Mouse (Mus musculus) monocyte, adult 2 months (primary cell): ENCODE data around the gene Entpd6.

Source experiments
- DNase-seq, 2 experiments: peaks; one replicate each; pipeline ENCODE4 v3.0.0; 2022; ENCODE audit warnings: low spot score in 2 of 2, low read depth in 1 of 2

The Entpd6 gene

DNA sequence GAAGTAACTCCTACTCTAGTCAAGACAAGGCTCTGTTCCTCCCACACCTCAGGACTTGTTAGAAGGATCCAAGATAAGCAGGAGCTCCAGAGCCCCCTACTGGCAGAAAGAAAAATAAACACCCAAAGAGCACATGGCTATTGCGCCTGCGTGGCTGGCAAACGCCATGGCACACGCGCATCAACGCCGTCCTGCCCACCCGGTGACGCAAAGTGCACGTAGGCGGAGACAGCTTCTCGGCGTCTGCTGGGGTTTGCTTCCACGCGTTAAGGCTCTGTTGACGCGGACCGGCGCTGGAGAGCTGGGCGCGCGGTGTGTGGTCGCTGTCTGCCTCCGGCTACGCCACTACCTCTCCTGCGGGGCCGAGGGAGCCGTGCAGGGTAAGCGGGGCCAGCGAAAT, at the start of gene Entpd6:
Entpd6 (plus strand) TSS at position 189 of the 400 bp plus-strand sequence.
- DNase-seq, result peak; percentile 90 to 93

DNA sequence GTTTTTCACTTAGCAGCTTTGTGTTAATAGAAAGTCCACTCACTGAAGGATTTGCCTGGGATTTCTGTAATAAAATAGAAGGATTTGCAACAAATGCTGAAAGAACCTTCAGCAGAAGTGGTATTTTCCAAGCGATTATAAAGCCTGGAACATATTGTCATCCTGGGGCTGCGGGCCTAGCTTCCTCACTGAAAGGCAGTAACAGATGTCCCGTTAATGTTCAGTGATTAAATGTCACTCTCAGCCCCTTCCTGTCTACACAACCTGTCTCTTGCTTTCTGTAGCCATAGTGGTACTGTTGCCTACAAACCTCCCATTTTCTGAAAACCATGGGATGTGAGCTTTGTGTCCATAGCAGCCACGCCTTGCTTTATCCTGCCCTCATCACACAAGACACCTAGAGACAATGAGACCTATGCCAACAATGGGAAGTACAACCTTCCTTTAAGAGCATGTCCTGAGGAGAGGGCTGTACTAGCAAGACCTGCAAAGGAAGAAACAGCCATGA, 36.6 kb upstream of the Entpd6 start:
- no peak for DNase-seq

DNA sequence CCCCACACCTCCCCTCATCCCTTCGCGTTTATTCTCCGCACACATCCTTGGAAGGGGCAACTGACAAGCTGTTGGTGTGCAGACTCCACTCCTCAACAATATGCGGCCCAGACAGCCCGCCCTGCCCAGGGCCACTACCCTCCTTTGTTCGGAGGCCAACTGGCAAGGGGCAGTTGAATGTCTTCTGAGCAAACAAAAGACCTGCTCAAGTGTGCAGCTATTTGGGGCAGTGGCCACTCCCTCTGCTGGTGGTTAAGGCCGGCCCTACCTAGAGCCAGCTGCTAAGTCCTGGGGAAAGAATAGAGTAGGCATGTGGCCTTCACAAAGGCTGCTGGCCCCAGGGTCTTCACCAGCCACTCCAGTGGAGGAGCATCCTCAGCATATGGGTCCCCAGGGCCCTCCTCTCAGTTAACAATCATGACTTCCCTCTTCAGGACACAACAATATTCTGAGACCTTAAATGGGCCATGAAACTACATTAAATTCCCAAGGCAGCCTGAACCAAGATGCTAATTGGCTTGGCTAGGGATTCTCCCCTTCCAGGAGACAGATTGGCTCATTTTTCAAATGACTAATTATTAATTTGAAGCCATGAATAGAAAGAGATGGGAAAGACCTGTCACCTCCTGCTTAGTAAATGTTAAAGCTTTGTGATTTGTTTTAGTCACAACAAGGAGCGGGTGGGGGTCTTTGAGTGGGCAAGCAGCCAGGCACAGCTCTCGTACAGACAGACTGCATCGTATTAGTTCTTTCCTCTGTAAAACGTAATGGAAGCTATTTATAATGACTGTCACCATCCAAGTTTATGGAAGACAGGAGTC, 12.9 kb upstream of the Entpd6 start:
- DNase-seq, result no peak

DNA sequence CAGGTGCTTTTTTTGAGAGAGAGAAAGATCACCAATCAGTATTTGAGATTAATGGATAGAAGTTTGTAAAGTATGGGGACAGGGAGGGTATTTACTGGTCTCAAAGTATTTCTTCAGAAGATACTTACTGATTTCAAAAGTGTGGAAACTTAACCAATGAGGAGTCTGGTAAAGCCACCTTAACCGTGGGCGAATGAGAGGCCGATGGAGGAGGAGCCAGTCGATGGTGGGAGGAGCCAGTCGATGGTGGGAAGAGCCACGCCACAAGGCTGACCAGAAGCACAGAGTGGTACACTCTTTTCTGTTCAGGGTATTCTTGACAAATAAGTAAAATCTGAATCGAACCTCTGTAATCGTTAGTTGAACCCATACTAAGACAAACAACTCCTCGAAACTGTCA, 11.0 kb upstream of the Entpd6 start:
- DNase-seq, result no peak

DNA sequence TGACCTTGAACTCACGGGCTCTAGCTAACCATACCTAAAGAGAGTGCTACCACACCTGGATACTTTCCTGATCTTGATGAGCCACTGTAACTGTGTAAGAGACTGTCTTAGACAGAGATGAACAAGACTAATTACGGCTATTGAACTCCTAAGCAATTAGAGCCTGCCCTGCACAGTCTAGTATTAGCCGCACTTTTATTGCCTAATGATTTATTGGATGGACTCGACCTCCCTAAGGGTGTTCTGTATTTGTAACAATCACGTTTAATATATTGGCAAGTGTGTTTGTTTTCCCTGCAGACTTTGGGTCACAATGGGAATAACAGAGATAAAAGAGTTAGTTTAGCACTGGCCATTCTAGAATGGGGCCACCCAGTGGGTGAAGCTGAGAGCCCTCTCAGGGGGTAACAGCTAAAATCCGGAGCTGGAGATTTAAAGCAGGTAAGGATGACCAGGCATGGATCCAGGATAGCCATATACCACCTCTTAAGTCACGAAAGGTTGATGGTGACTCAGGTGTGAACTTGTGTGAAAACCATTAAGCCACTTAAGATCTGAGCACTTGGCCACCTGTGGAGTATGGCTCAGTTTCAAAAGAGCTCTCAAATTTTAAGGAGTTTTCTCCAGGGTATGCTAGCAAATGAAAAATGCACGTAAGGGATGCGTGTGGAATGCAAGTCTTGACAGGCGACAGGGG, 8.5 kb upstream of the Entpd6 start:
- DNase-seq, result no peak

DNA sequence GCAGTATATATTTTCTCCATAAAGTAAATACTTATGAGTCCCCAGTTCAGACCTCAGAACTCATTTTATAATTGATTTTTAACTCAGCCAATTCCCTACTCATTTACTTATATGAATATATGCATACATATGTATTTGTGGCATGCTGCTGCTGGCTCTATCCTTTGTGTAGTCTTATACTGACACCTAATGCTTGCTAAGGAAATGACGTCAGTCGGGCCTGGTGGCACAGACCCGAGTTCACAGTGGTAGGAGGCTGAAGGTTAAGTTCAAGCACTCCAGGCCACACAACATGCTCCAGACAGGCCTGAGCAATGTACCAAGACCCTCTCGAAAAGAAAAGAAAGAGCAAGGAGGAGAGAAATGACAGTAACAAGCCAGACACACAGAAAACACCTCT, 7.4 kb upstream of the Entpd6 start:
- no peak for DNase-seq

DNA sequence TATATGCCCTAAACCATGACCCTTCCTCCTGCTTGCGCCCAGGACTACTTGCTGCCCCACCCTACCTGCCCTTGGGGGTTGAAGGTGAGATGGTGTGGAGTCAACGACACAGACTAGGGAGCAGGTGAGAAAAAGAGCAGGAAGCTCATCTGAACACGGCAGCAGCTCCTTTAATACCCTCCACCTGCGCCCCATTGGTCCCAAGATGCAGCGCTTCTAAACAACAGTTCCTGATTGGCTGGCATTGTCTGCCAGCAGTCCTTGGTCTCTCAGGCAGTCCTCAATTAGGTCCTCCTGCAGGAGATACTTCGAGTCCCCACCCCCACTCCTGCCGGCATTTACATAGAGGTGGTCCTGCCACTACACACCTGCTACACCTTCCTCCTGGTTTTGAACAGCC, 3.8 kb upstream of the Entpd6 start:
- no peak for DNase-seq

DNA sequence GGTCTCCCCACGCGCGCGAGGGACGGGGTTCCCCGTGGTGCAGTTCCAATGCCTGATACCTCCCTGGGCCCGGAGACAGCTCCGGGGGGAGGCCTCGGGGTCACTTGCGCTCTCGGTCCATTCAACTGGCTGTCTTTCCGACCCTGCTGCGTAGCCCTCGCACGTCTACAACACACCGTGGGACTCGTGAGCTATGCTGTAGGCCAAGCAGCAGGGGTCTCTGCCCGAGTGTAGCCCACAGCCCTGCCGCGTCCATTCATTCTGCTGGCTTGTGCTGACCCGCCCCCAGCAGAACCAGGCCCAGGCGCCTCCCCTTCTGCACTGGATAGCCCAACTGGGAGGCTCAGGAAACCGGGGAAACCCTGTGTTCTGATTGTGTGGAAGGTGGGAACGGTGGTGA, 441 bp downstream of the Entpd6 start:
- DNase-seq, result no peak

DNA sequence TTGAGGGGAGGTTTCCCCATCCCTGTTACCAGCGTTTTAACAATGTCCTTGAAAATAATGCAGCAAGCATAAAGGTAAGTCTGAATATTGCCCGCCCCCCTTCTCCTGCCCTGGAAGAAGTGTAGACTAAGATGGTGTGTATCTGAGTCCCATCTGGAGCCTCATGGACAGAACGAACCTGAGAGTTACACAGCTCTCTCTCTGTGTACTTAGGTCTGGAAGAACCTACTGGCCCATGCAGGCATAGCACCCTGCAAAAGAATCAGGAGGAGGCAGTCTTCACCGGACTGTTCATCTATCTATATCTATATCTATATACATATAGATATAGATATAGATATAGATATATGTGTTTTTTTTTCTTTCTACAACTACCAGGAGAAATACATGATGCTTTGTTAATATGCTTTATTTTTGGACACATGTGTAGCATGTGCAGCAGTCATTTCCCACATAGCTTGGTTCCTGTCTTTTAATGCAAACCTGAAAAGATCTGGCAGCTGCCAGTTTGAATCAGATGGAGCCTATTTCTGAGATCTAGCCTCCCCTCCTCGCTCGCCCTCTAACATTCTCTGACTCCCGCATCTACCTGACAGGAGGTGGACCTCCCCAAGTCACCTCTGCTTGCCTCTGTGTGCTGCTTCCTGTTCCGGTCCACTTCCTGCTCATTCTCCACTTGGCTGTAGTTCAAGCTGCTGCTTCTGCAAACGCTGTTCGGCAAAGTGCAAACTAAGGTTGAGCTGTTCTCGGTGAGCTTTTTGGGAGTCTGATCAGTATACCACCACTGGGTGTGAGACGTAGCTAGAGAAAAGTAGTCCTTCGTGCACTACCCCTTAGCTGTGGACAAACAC, 1.5 kb downstream of the Entpd6 start:
- DNase-seq, result peak in 1 of 2 experiments; percentile 7

DNA sequence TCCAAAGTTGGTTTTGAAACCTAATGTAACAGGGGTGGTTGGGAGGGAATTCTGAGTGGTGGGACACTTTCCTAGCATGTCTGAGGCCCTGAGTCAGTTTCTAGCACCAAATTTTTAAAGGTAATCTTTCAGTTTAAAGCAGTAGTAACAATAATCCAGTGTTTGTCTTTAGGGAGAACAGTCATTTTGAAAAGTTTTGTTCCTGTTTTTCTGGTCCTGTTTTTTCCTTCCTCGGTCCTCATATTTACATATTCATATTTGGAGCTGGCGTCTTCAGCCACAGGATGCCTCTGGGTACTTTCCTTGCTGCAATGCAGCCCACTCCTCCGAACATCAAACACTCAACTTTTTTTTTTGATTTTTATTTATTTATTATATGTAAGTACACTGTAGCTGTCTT, 6.2 kb downstream of the Entpd6 start:
- no peak for DNase-seq

DNA sequence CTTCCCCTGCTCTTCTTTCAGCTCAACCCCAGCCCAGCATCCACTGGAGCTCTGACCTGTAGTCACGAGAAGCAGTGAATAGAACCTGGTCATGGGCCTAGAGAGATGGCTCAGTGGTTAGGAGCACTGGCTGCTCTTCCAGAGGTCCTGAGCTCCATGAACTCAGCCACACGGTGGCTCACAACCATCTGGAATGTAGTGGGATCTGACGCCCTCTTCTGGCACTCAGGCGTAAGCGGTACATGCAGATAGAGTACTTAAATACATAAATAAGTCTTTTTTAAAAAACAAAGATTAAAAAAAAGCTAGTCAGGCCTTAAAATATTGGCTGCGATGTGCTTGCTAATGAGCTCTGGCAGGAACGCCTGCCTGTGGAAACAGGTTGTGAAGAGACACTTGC, 12.6 kb downstream of the Entpd6 start:
- no peak for DNase-seq

DNA sequence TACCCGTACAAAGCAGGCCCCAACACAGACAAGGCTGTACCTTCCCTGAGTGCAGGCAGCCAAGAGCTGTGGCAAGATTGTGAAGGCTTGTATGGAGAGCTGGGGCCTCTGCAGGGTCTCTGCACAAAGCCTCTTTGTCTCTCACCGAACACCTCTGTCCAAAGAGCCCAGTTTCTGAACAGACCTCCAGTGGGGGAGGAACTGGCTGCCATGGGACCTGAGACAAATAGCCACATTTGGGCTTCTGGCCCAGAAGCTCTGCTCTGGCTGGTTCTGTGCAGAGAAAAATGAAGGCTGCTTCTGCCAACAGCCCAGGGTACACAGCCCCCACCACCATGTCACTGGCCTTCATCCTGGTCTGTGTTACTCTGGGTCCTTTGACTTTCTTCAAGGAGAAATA, 16.8 kb downstream of the Entpd6 start:
- DNase-seq, result no peak

DNA sequence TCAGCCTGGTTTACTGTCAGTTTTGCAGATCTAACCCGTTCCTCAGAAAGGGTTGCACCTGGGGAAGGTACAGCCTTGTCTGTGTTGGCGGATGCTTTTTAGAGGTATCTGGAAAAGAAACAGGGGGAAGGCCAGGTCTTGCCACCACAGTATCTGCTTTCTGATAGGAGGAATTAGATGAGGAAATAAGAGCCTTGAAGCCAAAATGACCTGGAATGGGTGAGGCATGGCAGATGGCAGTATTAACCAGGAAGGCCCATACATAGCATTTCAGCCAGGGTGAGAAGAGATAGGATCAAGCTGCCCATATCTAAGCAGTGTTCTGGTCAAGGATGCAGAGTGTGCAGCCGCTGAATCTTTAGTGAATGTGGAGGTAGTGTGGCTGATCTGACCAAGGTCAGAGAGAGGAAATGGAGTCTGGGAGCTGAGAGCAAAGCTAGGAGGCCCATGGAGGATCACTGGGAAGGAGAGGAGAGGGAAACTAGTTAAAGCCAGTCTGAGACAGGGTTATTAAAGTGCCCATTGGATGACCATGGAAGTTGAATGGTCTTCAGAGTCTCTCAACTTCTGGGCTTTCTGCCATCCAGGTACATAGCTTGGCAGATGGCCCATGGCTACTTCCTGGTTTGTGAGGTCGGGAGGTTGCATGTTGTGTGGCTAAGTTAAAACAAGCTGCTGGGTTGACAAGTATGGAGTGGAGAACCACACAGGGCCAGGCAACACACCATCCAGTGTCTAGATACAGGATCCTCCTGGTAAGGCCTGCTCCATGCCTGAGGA, 17.4 kb downstream of the Entpd6 start:
- no peak for DNase-seq

DNA sequence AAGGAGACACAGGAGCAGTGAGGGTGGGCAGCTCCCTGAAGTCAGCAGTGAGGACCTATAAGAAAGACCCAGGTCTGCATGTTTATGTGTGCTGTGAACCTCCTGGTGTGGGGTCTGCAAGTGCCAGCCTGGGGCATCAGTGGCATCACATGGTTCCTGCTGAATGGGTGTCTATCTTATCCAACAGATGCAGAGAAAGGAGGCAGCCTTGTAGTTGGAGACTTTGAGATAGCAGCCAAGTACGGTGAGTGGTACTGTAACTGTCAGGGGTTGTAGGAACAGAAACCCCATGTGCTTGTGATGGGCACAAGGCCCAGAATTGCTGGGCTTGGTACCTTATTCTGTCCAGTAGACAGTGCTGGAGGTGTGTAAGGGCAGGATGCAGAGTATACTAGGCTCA, 19.8 kb downstream of the Entpd6 start:
- DNase-seq, result no peak

DNA sequence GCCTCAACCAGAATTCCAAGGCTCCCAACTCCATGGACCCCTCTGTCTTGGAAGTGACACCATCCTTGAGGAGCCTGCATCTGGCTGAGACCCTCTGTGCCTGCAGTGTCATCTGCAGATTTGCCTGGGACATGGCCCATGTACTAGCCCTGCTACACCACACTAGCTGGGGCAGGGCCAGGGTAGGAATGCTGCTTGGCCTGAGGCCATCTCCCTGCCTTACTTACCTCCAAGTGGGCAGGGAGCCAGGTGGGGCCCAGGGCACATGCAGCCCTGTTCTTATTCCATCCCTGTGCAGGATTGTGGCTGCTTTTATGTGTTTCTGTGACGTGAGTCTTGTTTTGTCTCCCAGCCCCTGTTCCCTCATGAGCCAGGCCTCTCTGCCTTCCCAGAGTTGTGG, 21.9 kb downstream of the Entpd6 start:
- no peak for DNase-seq

DNA sequence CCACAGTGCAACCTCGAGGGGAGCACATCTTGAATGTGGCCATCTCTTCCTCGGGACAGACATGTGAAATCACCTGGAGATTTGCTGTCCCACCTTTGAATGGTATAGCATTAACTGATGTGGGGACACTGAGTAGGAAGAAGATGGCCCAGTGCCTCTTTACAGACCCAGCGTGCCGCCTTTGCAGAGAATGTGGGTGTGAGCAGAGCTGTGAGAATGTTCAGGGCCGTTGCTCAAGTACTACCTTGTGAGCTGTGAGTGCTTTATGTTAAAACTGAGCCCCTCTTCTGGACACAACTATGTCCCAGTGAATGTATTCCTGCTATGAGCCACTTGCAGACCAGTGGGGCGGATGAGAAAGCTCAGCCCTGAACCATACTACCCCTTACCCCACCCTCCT, 22.3 kb downstream of the Entpd6 start:
- DNase-seq, result no peak

DNA sequence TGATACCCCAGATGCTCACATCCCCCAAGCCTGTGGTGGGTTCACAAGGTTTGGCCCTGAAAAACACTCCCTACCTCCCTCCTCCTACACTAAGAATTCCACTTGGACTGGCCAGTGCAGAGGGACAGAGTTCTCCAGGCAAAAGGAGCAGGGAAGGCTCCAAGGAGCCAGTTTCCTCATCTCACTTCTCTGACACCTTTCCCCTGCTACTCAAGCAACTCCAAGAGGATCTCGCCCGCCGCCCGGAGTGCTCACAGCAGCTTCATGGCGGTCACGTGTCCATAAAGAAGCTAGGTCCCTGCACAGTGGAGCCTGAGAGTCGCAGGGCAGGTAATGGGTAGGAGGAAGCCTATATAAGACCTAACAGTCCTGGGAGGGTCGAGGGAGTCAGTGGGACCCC, 23.2 kb downstream of the Entpd6 start:
- DNase-seq, result no peak

DNA sequence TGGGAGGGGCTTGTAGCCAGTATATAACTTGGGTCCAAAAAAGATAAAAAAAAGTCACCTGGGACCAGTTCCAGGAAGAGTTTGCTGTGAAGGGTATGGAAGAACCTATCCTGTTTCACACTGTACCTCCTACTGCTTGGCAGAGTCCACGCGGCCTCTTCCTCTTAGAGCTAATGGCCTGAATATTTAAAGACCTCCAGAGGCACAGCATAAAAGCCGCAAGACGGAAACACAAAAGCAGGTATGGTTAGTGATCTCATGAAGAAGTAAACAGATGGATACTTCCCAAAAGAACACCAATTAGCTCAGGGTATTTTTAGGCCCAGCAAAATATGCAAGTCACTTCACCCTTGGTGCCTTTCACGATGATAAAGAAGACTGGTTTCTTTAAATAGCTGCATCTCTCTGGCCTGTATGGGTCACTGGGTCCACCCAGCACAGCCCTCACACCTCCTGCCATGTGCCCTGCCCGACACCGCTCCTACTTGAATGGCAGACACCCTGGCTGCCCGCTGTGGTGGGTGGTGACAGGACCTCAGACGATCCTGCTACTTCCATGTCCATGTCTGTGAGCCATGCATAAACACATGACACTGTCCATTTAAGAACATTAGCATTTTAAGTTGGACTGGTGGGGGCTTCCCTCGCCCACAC, 23.8 kb downstream of the Entpd6 start:
- DNase-seq, result no peak

DNA sequence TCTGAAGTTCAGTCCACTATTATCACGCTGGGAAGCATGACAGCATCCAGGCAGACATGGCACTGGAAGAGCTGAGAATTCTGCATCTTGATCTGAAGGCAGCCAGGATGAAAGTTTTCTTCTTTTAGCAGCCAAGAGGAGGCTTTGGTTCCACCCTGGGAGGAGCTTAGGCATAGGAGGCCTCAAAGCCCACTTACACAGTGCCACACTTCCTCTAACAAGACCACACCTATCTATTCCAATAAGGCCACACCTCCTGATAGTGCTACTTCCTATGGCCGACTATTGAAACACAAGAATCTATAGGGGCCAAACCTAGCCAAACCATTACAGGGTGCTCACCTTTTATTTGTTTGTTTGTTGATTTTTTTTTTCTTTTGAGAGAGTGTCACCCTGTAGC, 34.0 kb downstream of the Entpd6 start:
- no peak for DNase-seq
